Mouse (Mus musculus) heart, adult 11 months (tissue): ENCODE results near the gene Klhl29.

ENCODE experiments used
- DNase-seq: peaks from one replicate; pipeline ENCODE4 v3.0.0; 2022

Gene Klhl29

DNA sequence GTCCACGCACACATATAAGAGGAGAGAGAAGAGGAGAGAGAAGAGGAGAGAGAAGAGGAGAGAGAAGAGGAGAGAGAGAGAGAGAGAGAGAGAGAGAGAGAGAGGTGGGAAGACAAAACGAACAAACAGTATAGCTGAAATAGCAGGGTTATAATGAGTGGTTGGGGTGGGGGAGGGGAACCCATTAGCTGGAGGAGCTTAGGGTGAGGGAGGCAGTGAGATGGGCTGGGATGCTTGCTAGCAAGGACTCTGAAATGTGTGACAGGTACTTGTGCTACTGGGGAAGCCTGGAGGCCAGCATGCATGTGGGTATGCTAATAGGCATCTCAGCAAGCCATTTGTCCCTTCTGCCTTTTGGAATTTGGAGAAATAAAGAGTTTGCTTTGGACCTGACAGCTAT is 122.9 kb downstream of the Klhl29 start:
- no peak for DNase-seq

GRCm38 (mm10) chr12:5250042-5250441 is 125.4 kb downstream of the Klhl29 start:
- DNase-seq = peak; percentile 82

DNA sequence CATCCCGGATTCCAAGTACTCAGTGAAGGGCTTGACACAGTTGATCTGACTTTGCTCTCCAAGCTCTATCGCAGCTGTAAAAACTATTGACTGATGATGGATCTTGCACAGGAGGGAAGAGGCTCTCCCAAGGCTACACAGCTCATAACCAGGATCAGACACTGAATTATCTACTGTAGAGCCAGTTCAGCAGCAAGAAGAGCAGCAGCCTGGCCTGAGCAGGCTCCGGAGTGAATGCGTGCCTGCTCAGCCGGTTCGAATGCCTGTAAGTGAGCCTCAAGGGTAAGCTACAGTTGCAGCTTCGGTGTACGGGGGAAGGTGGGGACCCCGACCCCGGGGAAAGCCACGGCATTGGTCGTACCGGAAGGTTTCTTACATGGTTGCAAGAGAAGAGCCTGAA is 126.4 kb downstream of the Klhl29 start:
- peak; percentile 74 for DNase-seq

DNA sequence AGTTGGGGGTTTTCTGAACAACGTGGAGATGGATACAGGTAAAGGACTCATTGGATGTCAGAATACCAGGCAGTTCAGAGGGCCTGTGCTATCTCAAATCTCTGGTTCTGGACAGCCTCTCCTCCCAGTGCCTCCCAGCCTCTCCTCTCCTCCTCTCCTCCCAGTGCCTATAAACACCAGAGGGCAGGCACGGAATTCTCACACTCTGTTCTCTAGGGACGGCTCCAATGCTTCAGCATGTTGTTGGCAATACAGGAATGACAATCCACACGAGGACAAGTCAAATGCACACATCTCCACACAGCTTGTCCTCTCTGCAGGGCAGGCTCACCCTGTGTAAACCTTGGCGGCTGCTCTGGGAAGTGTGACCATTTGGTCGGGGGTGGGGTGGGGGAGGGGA is 128.0 kb downstream of the Klhl29 start:
- DNase-seq = peak; percentile 92

GRCm38 (mm10) chr12:5246721-5247341 is 128.7 kb downstream of the Klhl29 start:
- DNase-seq = peak; percentile 91

DNA sequence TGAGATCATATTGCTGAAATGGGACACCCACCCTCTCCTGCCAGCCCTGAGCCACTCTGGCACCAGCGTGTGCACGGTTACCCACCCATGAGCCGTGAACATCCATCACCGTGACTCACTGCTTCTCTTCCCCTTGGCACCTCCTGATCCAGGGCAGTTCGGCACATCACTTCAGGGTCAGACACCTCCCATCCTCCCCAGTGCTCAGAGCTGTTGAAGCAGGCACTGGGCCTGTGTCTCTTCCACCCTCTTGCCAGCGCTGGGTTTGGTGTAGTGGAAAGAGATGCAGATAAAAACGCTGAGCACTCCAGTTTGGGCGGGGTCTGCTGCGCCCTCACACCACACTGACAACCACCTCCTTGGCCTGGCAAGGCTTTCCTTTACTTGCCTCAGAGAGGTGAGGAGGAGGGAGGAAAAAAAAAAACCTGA is 129.3 kb downstream of the Klhl29 start:
- peak; percentile 95 for DNase-seq

GRCm38 (mm10) chr12:5245207-5245597 is 130.3 kb downstream of the Klhl29 start:
- DNase-seq = peak; percentile 94

GRCm38 (mm10) chr12:5244431-5245206 is 130.9 kb downstream of the Klhl29 start:
- DNase-seq = no peak

DNA sequence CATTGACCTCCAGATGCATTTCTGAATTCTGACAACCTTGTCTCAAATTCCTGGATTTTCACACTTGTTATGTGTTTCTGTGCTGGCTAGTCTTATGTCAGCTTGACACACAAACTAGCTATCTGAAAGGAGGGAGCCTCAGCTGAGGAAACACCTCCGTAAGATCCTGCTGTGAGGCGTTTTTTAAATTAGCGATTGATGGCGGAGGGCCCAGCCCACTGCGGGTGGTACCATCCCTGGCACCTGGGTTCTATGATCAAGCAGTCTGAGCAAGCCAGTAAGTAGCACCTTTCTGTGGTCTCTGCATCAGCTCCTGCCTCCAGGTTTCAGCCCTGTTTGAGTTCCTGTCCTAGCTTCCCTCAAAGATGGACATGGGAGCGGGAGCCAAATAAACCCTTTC is 131.6 kb downstream of the Klhl29 start:
- peak; percentile 77 for DNase-seq

DNA sequence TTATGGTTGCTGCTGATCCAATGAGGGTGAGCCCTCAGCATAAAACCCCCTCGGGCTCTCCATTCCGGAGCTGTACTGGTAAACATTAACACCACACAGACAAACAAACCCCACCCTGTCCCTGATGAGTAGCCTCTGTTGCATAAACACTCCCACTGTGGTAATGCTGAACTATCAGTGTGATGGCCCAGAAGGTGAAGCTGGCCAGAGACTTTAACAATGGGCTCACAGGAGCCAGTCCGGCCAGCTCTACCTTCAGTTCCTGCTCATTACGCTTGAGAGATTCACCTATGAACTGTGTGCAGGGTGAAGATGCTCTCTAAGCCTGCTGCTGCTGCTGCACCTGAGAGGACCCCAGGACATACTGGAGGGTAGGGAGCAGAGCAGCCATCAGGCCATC is 132.0 kb downstream of the Klhl29 start:
- DNase-seq = peak; percentile 77

DNA sequence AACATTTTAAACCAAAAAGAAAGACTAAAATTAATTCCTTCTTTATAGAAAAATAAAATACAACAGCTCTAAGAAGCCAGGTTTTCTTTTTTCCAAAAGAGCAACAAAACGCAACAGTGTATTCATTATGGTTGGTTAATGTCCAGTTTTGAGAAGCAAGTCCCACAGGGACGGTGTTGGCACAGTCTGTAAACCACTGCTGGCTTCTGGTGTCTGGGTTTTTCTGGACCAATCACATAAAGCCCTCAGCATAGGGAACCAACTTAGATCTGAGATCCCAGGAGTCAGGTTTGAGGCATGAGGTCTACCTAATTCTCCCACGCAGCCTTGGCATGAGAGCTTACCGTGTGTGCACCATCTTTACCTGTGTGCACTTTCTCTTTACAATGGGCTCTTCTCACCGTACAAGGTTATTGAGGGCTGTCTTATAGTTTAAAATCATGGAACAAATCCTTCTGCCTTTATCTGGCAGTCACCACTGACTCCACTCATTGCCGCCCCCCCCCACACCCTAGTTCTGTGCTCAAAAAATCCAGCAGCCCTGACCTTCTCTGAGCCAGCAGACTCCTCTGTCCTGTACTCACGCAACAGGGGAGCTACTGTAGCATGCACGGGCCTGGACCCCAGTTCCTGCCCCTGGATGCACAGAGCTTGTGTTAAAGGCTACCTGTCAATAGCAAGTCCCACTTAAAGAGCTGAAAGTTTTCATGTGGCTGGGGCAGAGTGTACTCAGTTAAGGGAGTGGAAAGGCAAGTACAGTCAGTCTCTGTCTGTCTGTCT is 132.7 kb downstream of the Klhl29 start:
- peak; percentile 88 for DNase-seq

- DNase-seq = no peak
These were observed 135.8 kb downstream of the Klhl29 start for GRCm38 (mm10) chr12:5239451-5240245.

- DNase-seq = peak; percentile 90
These were observed 138.4 kb downstream of the Klhl29 start for GRCm38 (mm10) chr12:5237078-5237477.

GRCm38 (mm10) chr12:5235596-5235995 is 139.9 kb downstream of the Klhl29 start:
- no peak for DNase-seq

GRCm38 (mm10) chr12:5230504-5230903 is 145.0 kb downstream of the Klhl29 start:
- no peak for DNase-seq

DNA sequence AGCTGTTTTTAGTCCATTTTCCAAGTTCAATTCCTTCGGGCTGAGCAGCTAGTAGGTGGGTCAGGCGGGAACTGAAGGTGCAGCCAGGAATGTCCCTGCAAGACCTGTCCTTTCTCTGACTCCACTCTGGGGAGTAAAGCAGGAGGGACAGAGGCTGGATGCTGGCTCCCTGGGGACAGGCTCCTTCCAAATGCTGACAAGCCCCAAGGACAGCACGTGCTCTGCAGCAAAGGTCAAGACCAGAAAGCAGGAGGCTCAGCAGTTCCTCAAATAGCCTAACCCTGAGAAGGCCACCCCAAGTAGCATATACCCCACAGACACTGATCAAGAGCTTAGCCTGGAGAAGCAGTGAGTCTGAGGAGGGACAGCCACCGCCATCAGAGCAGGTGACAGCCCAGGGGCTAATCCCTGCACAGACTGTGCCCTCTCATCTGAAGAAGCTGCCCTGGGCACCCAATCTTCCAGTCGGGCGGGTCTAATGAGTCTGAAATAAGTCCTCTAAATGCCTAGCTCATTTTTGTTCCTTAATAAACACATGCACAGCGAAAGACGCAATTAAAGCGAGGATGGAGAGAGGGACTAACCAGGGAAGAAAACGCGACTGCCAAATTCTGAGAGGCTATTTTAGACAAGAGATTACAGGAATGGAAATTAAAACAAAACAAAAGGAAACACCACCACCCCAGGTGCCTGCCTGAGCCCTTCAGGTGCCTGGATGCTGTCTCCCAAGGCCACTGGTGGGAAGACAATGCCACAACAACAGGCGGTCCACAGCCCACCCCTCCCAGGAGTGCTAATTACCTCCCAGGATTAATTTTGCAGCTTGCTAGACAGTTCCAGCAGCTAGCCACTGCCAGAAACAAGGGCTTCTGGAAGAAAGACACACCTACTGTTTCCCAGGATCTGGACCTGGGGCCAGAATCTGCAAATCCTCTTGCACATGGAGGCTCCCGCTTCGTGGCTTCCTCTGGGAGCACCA is 148.5 kb downstream of the Klhl29 start:
- DNase-seq = peak; percentile 92

DNA sequence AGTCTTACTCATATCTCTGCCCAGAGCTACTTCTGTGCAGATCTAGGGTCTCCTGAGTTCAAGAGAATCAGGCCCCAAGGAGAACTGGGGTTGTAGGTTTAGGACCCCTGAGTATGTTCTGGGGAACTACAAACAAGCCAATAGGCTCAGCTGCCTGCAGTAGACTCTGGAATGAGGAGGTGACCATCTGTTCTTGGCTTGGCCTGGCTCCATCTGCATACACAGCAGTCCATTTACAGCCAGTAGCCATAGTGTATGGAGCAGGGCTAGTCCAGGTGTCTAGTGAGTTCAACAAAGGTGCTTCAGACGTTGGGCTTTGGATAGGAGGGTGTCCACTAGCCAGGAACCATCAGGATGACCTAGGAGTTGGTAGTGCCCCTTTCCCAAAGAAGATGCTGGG is 151.9 kb downstream of the Klhl29 start:
- DNase-seq = no peak

GRCm38 (mm10) chr12:5222439-5223202 is 152.9 kb downstream of the Klhl29 start:
- DNase-seq = no peak

- DNase-seq = peak; percentile 97
These were observed 155.4 kb downstream of the Klhl29 start for GRCm38 (mm10) chr12:5219913-5220575.
